Mouse (Mus musculus) layer of hippocampus, adult 8-10 months (tissue): Measurements from ENCODE around the gene Olfr1250. TPM values are rescaled to one million over a fixed set of nuclear protein-coding genes. Genes with fewer than 3 reads are reported as not detected.
"Not testable (repeated sequence)": the region's sequence is repeated elsewhere in the genome, so short reads cannot be mapped to it uniquely, and the experiment has no call there.

Experiments
- DNase-seq, 2 experiments: peaks; one replicate each; pipeline ENCODE4 v3.0.0; 2022; ENCODE audit warnings: low spot score in 2 of 2
- total RNA-seq, 4 experiments: library from RNA; stranded (reverse); gene quantifications; 2 replicates each; pipeline ENCODE4 v1.2.4; 2022

The Olfr1250 gene
- not detected for total RNA-seq

- no peak for DNase-seq
These were observed at the start of gene Olfr1250 for GRCm38 (mm10) chr2:89661367-89661766. TSS of gene Olfr1250 (minus strand) at chr2:89661467.

- DNase-seq: no peak
These were observed 30.7 kb upstream of the Olfr1250 start for GRCm38 (mm10) chr2:89691980-89692379.

GRCm38 (mm10) chr2:89671836-89672235 is 10.6 kb upstream of the Olfr1250 start, which contains the start of gene Olfr1251:
TSS of gene Olfr1251 (minus strand) at chr2:89671936.
- DNase-seq: no peak

DNA sequence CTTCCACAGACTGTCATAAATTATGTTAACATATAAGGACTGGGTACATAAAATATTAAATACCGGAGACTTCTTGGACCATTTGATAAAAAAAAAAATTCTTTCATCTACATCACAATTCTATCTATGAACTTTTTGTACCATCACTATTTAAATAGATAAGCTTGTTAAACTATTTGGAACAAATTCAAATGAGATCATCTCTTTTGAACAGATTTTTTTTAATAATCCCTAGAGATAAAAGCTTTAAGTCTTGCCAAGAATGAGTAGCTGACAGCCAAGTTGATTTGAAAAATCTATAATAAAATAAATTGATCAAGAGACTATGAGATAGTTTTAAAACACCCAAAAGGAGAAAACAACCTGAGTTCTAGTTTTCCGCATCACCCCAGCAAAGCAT is 26.4 kb downstream of the Olfr1250 start, which contains the start of gene Olfr1249:
TSS of gene Olfr1249 (minus strand) at position 101 of the 400 bp plus-strand sequence.
- no peak for DNase-seq

DNA sequence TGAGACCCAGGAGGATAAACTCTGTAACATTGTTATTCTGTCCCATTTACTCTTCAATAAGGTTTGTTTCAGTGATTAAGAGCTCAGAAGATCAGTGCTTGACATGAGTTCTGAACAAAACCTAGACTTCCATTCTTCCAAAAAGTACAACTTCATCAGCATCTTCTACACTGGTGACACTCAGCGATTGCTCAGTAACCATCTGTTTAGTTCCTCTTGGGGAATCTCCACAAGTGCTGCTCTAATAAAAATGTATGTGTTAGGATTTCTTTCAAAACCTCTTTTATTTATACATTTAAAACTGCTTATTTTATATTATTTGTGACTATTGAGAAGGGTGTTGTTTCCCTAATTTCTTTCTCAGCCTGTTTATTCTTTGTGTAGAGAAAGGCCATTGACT is 43.1 kb downstream of the Olfr1250 start, which contains the start of gene Olfr1248:
TSS of gene Olfr1248 (minus strand) at position 101 of the 400 bp plus-strand sequence.
- DNase-seq: not testable (repeated sequence)

DNA sequence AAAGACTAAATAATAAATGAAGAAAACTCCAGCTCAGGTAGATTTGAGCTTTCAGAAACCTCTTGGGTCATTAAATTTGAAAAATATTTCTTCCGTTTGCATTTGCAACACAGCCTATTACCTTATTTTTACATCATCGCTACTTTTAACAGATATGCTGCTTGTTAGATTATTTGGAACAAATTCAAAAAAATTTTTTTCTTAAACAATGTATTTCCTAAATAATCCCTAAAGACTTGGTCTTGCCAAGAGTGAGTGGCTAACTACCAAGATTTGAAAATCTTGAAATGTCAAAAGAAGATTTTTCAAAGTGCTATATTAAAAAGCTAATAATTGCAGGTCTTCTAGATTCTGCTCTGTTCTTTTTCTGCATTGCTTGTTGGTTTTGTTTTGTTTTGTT is 47.2 kb downstream of the Olfr1250 start, which contains the start of gene Olfr1247:
TSS of gene Olfr1247 (minus strand) at position 101 of the 400 bp plus-strand sequence.
- DNase-seq: no peak

Other genes with a start within 250 kb of the Olfr1250 start
- not detected for gene Olfr1239, start 241.1 kb downstream of the Olfr1250 start, total RNA-seq
- gene Olfr1240, start 218.5 kb downstream of the Olfr1250 start, total RNA-seq: not detected
- not detected for gene Olfr1241, start 174.3 kb downstream of the Olfr1250 start, total RNA-seq
- gene Olfr1242, start 163.1 kb downstream of the Olfr1250 start, total RNA-seq: not detected
- gene Olfr1243, start 130.0 kb downstream of the Olfr1250 start, total RNA-seq: not detected
- gene Olfr1245, start 83.0 kb downstream of the Olfr1250 start, total RNA-seq: not detected
- not detected for gene Olfr1246, start 68.3 kb downstream of the Olfr1250 start, total RNA-seq
- under 1 TPM in 1 of 4 experiments, not detected in 3; 0.09 TPM for gene Olfr1247, start 47.3 kb downstream of the Olfr1250 start, total RNA-seq
- gene Olfr1248, start 43.2 kb downstream of the Olfr1250 start, total RNA-seq: not detected
- not detected for gene Olfr1249, start 26.5 kb downstream of the Olfr1250 start, total RNA-seq
- gene Olfr1251, start 10.5 kb upstream of the Olfr1250 start, total RNA-seq: not detected
- not detected for gene Olfr1252, start 63.5 kb upstream of the Olfr1250 start, total RNA-seq
- not detected for gene Olfr1253, start 95.6 kb upstream of the Olfr1250 start, total RNA-seq
- gene Olfr1254, start 132.2 kb upstream of the Olfr1250 start, total RNA-seq: not detected
- not detected for gene Olfr1255, start 150.6 kb upstream of the Olfr1250 start, total RNA-seq
- not detected for gene Olfr1256, start 180.1 kb upstream of the Olfr1250 start, total RNA-seq
- not detected for gene Olfr48, start 186.7 kb upstream of the Olfr1250 start, total RNA-seq
- gene Olfr1257, start 217.0 kb upstream of the Olfr1250 start, total RNA-seq: not detected